In the genomic region with DNA sequence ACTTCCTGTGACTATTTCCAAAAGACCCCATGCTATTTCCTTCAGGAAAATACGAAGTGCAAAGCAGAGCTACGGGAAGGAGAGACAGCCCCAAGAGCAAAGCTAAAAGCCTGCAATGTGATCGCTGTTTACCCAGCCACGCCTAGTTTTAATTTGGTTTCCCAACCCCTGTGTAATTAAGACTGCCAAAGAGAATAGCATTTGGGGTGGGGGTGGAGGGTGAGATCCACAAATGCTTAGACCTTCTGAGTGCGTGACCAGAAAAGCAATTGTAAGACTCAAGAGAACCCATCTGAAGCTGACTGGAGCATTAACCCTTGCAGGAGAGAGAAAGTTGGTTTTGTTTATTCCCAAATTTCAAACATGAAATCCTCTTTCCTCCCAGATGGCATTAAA, we compare ENCODE assay signal across 9 mouse cellular contexts.
A peak's percentile ranks its signal among the peaks of the same experiment; 100 is the strongest.
DNase-seq lines count a peak whose midpoint lies in the region; ATAC-seq and TF ChIP-seq lines count a peak whose summit lies in the region.
"Had no signal": no experiment of that assay in that cellular context is flagged by ENCODE, and none has a peak within 500 bp of the region (broad histone marks: within the 10 kb centered on the region; RNA-seq: fewer than 3 reads in every experiment).

No protein-coding gene starts in this region.

- H3K36me3 ChIP-seq in C2C12 (ENCODE audit: control insufficient read depth, insufficient read depth): peaks cover 83% of the 10 kb centered on the region
- H3K36me3 ChIP-seq in forebrain, embryonic 16.5 days (ENCODE audit: control insufficient read depth, insufficient read depth): no peaks in the 10 kb centered on the region
- peaks cover 2% of the 10 kb centered on the region; the same call in 1 of the 2 replicates for H3K36me3 ChIP-seq in liver, postnatal 0 days (replicated peaks; ENCODE audit: insufficient read depth, low read length)

- WGBS in forebrain, embryonic 16.5 days: 3% methylated on average over 5 of the region's 5 CpGs
- WGBS in liver, postnatal 0 days (ENCODE audit: insufficient replicate concordance): 49% methylated on average over 5 of the region's 5 CpGs

- peaks cover 88% of the 10 kb centered on the region for H3K79me2 ChIP-seq in C2C12 (ENCODE audit: control insufficient read depth, insufficient read depth)

- H3K9ac ChIP-seq in forebrain, embryonic 16.5 days (replicated peaks; ENCODE audit: low read depth, low read length): peak overlapping the region; percentile 39
- H3K9ac ChIP-seq in liver, postnatal 0 days (replicated peaks): no peak overlapping the region
- H3K9ac ChIP-seq: liver, embryonic 14.5 days had no signal

- peak overlapping the region; percentile 89 for H3K27ac ChIP-seq in gastrocnemius, adult 2 months
- H3K27ac ChIP-seq in forebrain, embryonic 16.5 days (ENCODE audit: low read length): peak overlapping the region; percentile 71
- H3K27ac ChIP-seq in liver, postnatal 0 days (ENCODE audit: low read depth): no peak overlapping the region
- H3K27ac ChIP-seq: liver, embryonic 14.5 days had no signal

- intact Hi-C loops in gastrocnemius, adult 2 months (cut with DNase I): no loop called here

- no peaks in the 10 kb centered on the region for H3K9me3 ChIP-seq in forebrain, embryonic 16.5 days (ENCODE audit: control insufficient read depth, low read length)
- H3K9me3 ChIP-seq in liver, postnatal 0 days (ENCODE audit: low read length): no peaks in the 10 kb centered on the region

- peak overlapping the region; percentile 52 for H3K4me3 ChIP-seq in gastrocnemius, adult 2 months
- no peak overlapping the region for H3K4me3 ChIP-seq in C2C12 (ENCODE audit: insufficient read depth, poor library complexity, severe bottlenecking)
- peak overlapping the region; percentile 34 for H3K4me3 ChIP-seq in forebrain, embryonic 16.5 days (replicated peaks; ENCODE audit: low read length)
- H3K4me3 ChIP-seq in liver, postnatal 0 days (ENCODE audit: low read depth, low read length): no peak overlapping the region

- TF ChIP-seq EP300 in liver, postnatal 0 days (IDR thresholded peaks at IDR 0.05; ENCODE audit: low read depth): no peak

- peak; percentile 78 for ATAC-seq in forebrain, embryonic 16.5 days
- ATAC-seq in liver, postnatal 0 days: no peak

- no peaks in the 10 kb centered on the region for H3K27me3 ChIP-seq in C2C12 (ENCODE audit: control insufficient read depth, insufficient read depth, insufficient read length)
- no peaks in the 10 kb centered on the region for H3K27me3 ChIP-seq in forebrain, embryonic 16.5 days (replicated peaks; ENCODE audit: control insufficient read depth, insufficient read depth, low read length)
- H3K27me3 ChIP-seq in liver, postnatal 0 days (ENCODE audit: insufficient read depth, low read length): no peaks in the 10 kb centered on the region

- H3K4me1 ChIP-seq in forebrain, embryonic 16.5 days (replicated peaks; ENCODE audit: control insufficient read depth, insufficient read depth, low read length): peaks cover 39% of the 10 kb centered on the region
- no peaks in the 10 kb centered on the region; the same call in 1 of the 2 replicates for H3K4me1 ChIP-seq in liver, postnatal 0 days (ENCODE audit: insufficient read depth)

- H3ac ChIP-seq in C2C12 (ENCODE audit: control insufficient read depth, insufficient read length, low read depth): no peak overlapping the region

- peak overlapping the region; percentile 60 for H3K4me2 ChIP-seq in forebrain, embryonic 16.5 days (ENCODE audit: low read length)
- peak overlapping the region; percentile 7; the same call in 1 of the 2 replicates for H3K4me2 ChIP-seq in liver, postnatal 0 days (ENCODE audit: low read depth, low read length)

- peaks cover 64% of the 10 kb centered on the region for H3K79me3 ChIP-seq in C2C12 (ENCODE audit: low read depth)

- no peak for TF ChIP-seq CTCF in gastrocnemius, adult 2 months (IDR thresholded peaks at IDR 0.05)
- no peak for TF ChIP-seq CTCF in C2C12 (IDR thresholded peaks at IDR 0.05; ENCODE audit: control insufficient read depth, insufficient read depth, insufficient read length)
- TF ChIP-seq CTCF in liver, postnatal 0 days (IDR thresholded peaks at IDR 0.05; ENCODE audit: low read depth): no peak

- no peak for DNase-seq in gastrocnemius, adult 2 months
- DNase-seq in gastrocnemius, postnatal 25 days: no peak
- no peak for DNase-seq in liver, postnatal 0 days
- no peak for DNase-seq in thymus, postnatal 25 days
- no peak for DNase-seq in left cerebral cortex, adult 8-10 months (ENCODE audit: low spot score in 2 of 2)
- DNase-seq in natural killer cell, adult 2 months (ENCODE audit: low spot score in 2 of 2): no peak

TF ChIP-seq in C2C12, 6 proteins besides CTCF, POLR2A, EP300 and RAD21:
- TF ChIP-seq USF1 (IDR thresholded peaks at IDR 0.05; ENCODE audit: low read depth): no peak
- peak; percentile 59 for TF ChIP-seq CEBPB (IDR thresholded peaks at IDR 0.05; ENCODE audit: low read depth)
- no peak for TF ChIP-seq MYOG (IDR thresholded peaks at IDR 0.05; ENCODE audit: control insufficient read depth, extremely low read depth, insufficient read length)
- TF ChIP-seq FOSL1 (IDR thresholded peaks at IDR 0.05; ENCODE audit: insufficient read depth, low read length, poor library complexity, severe bottlenecking): no peak
TF ChIP-seq in C2C12: peak in this region for 1.

Comparison
In these comparisons a context has a peak if more than half of its experiments do, and no peak if none do; other contexts are left out.
1. H3K4me3 ChIP-seq: peak in gastrocnemius, adult 2 months (single experiment) and forebrain, embryonic 16.5 days (single experiment); none in C2C12 (single experiment) and liver, postnatal 0 days (single experiment).